Mouse (Mus musculus): ENCODE results near the gene Camkk2. TPM values are rescaled to one million over a fixed set of nuclear protein-coding genes. Genes with fewer than 3 reads are reported as not detected.

The Camkk2 gene
- polyA plus RNA-seq (2015; fragmentation: Nextera tagmentation; extraction: Ambion mirVana), result 11.8 and 17.6 TPM in 2 replicates

- peak within 1 kb of the TSS; percentile 98 for H3K4me2 ChIP-seq
- no peaks in the 10 kb centered on the region for H3K36me3 ChIP-seq
- no peaks in the 10 kb centered on the region for H3K9me3 ChIP-seq (replicated peaks)
- H3K27me3 ChIP-seq, result no peaks in the 10 kb centered on the region
- H3K9ac ChIP-seq, result peak within 1 kb of the TSS; percentile 83
- WGBS, result under 1% methylated on average over 59 of the region's 63 CpGs
- H3K4me3 ChIP-seq, result peak within 1 kb of the TSS; percentile 87
- peak; percentile 85 for ATAC-seq (replicated peaks; ENCODE audit: insufficient number of reproducible peaks, insufficient read depth, low FRiP score, low read depth)
- peak within 1 kb of the TSS; percentile 72 for H3K27ac ChIP-seq
- H3K4me1 ChIP-seq (replicated peaks), result peaks cover 20% of the 10 kb centered on the region
These were observed at the start of gene Camkk2 for GRCm38 (mm10) chr5:122779277-122779834. TSS of gene Camkk2 (minus strand) at chr5:122779409.

GRCm38 (mm10) chr5:122825099-122825498 lies 45.9 kb upstream of the Camkk2 start:
- Histone ChIP-seq H3K27ac (no peak overlapping the region), H3K4me3 (no peak overlapping the region), H3K36me3 (no peaks in the 10 kb centered on the region), H3K4me2 (no peak overlapping the region), H3K9me3 (replicated peaks) (no peaks in the 10 kb centered on the region), H3K27me3 (no peaks in the 10 kb centered on the region), H3K9ac (no peak overlapping the region), H3K4me1 (replicated peaks) (peaks cover 3% of the 10 kb centered on the region)
- 73% methylated on average over 8 of the region's 8 CpGs for WGBS
- ATAC-seq (replicated peaks; ENCODE audit: insufficient number of reproducible peaks, insufficient read depth, low FRiP score, low read depth), result no peak

- 0 out of 2 replicates have a peak, but pooled peaks cover under 1% of the 10 kb centered on the region for H3K36me3 ChIP-seq
These were observed 45.2 kb upstream of the Camkk2 start for GRCm38 (mm10) chr5:122824450-122824849.

GRCm38 (mm10) chr5:122823976-122824375 lies 44.8 kb upstream of the Camkk2 start:
- Histone ChIP-seq H3K4me2 (no peak overlapping the region), H3K27me3 (no peaks in the 10 kb centered on the region), H3K4me3 (no peak overlapping the region), H3K36me3 (0 out of 2 replicates have a peak, but pooled peaks cover 4% of the 10 kb centered on the region), H3K9ac (no peak overlapping the region), H3K27ac (no peak overlapping the region), H3K4me1 (replicated peaks) (peaks cover 11% of the 10 kb centered on the region), H3K9me3 (replicated peaks) (no peaks in the 10 kb centered on the region)
- no peak for ATAC-seq (replicated peaks; ENCODE audit: insufficient number of reproducible peaks, insufficient read depth, low FRiP score, low read depth)
- WGBS, result 75% methylated on average over 1 of the region's 1 CpGs

More at GRCm38 (mm10) chr5:122824450-122824849, 45.2 kb upstream of the Camkk2 start:
- H3K27ac ChIP-seq, result no peak overlapping the region
- H3K4me1 ChIP-seq (replicated peaks), result peaks cover 8% of the 10 kb centered on the region
- no peaks in the 10 kb centered on the region for H3K27me3 ChIP-seq
- no peak overlapping the region for H3K4me2 ChIP-seq
- H3K9me3 ChIP-seq (replicated peaks), result no peaks in the 10 kb centered on the region
- H3K9ac ChIP-seq, result no peak overlapping the region
- no peak for ATAC-seq (replicated peaks; ENCODE audit: insufficient number of reproducible peaks, insufficient read depth, low FRiP score, low read depth)
- H3K4me3 ChIP-seq, result no peak overlapping the region
- WGBS, result 63% methylated on average over 6 of the region's 6 CpGs

- no peak for ATAC-seq (replicated peaks; ENCODE audit: insufficient number of reproducible peaks, insufficient read depth, low FRiP score, low read depth)
- H3K9me3 ChIP-seq (replicated peaks), result no peaks in the 10 kb centered on the region
- H3K4me2 ChIP-seq, result no peak overlapping the region
- no peak overlapping the region for H3K4me3 ChIP-seq
- no peak overlapping the region for H3K27ac ChIP-seq
- no peaks in the 10 kb centered on the region for H3K27me3 ChIP-seq
- 85% methylated on average over 4 of the region's 4 CpGs for WGBS
- H3K9ac ChIP-seq, result no peak overlapping the region
- H3K4me1 ChIP-seq (replicated peaks), result peaks cover 11% of the 10 kb centered on the region
- peaks cover 19% of the 10 kb centered on the region for H3K36me3 ChIP-seq
These were observed 43.2 kb upstream of the Camkk2 start for GRCm38 (mm10) chr5:122822441-122822840.

- Histone ChIP-seq H3K27me3 (no peaks in the 10 kb centered on the region), H3K27ac (peak overlapping the region; percentile 94), H3K36me3 (peaks cover 27% of the 10 kb centered on the region), H3K9me3 (replicated peaks) (no peaks in the 10 kb centered on the region), H3K4me3 (peak overlapping the region; percentile 70), H3K9ac (peak overlapping the region; percentile 50; the same call in 1 of the 2 replicates), H3K4me1 (replicated peaks) (peaks cover 11% of the 10 kb centered on the region), H3K4me2 (peak overlapping the region; percentile 69)
- ATAC-seq (replicated peaks; ENCODE audit: insufficient number of reproducible peaks, insufficient read depth, low FRiP score, low read depth), result peak; percentile 5; the same call in 1 of the 2 replicates
- WGBS, result under 1% methylated on average over 10 of the region's 10 CpGs
These were observed 42.3 kb upstream of the Camkk2 start for GRCm38 (mm10) chr5:122821524-122821885.

GRCm38 (mm10) chr5:122820777-122821523 lies 41.7 kb upstream of the Camkk2 start, which contains the start of gene Anapc5:
TSS of gene Anapc5 (minus strand) at chr5:122821339.
- Histone ChIP-seq H3K36me3 (peaks cover 30% of the 10 kb centered on the region), H3K9ac (peak within 1 kb of the TSS; percentile 74), H3K4me1 (replicated peaks) (peaks cover 11% of the 10 kb centered on the region), H3K27ac (peak within 1 kb of the TSS; percentile 94), H3K4me3 (peak within 1 kb of the TSS; percentile 70), H3K4me2 (peak within 1 kb of the TSS; percentile 69), H3K27me3 (no peaks in the 10 kb centered on the region), H3K9me3 (replicated peaks) (no peaks in the 10 kb centered on the region)
- peak; percentile 100 for ATAC-seq (replicated peaks; ENCODE audit: insufficient number of reproducible peaks, insufficient read depth, low FRiP score, low read depth)
- WGBS, result 0% methylated on average over 55 of the region's 55 CpGs

GRCm38 (mm10) chr5:122812699-122813098 lies 33.5 kb upstream of the Camkk2 start:
- Histone ChIP-seq H3K27me3 (no peaks in the 10 kb centered on the region), H3K4me2 (no peak overlapping the region), H3K27ac (no peak overlapping the region), H3K4me3 (no peak overlapping the region), H3K9ac (no peak overlapping the region), H3K4me1 (replicated peaks) (peaks cover 4% of the 10 kb centered on the region; the same call in 1 of the 2 replicates), H3K9me3 (replicated peaks) (no peaks in the 10 kb centered on the region), H3K36me3 (peaks cover 87% of the 10 kb centered on the region)
- ATAC-seq (replicated peaks; ENCODE audit: insufficient number of reproducible peaks, insufficient read depth, low FRiP score, low read depth), result no peak
- 75% methylated on average over 3 of the region's 3 CpGs for WGBS

- Histone ChIP-seq H3K36me3 (peaks cover 87% of the 10 kb centered on the region), H3K27me3 (no peaks in the 10 kb centered on the region), H3K9ac (no peak overlapping the region), H3K27ac (peak overlapping the region; percentile 19; the same call in 1 of the 2 replicates), H3K9me3 (replicated peaks) (no peaks in the 10 kb centered on the region), H3K4me2 (no peak overlapping the region), H3K4me1 (replicated peaks) (peaks cover 4% of the 10 kb centered on the region; the same call in 1 of the 2 replicates), H3K4me3 (no peak overlapping the region)
- ATAC-seq (replicated peaks; ENCODE audit: insufficient number of reproducible peaks, insufficient read depth, low FRiP score, low read depth), result no peak
- 90% methylated on average over 9 of the region's 9 CpGs for WGBS
These were observed 32.3 kb upstream of the Camkk2 start for GRCm38 (mm10) chr5:122811364-122812079.

GRCm38 (mm10) chr5:122805503-122805902 lies 26.3 kb upstream of the Camkk2 start:
- no peaks in the 10 kb centered on the region for H3K9me3 ChIP-seq (replicated peaks)
- no peak overlapping the region for H3K27ac ChIP-seq
- H3K27me3 ChIP-seq, result no peaks in the 10 kb centered on the region
- no peak overlapping the region for H3K9ac ChIP-seq
- H3K4me3 ChIP-seq, result no peak overlapping the region
- H3K36me3 ChIP-seq, result peaks cover 68% of the 10 kb centered on the region
- 60% methylated on average over 3 of the region's 3 CpGs for WGBS
- ATAC-seq (replicated peaks; ENCODE audit: insufficient number of reproducible peaks, insufficient read depth, low FRiP score, low read depth), result no peak
- H3K4me1 ChIP-seq (replicated peaks), result peaks cover 23% of the 10 kb centered on the region
- no peak overlapping the region for H3K4me2 ChIP-seq

- H3K4me1 ChIP-seq (replicated peaks), result peaks cover 49% of the 10 kb centered on the region
- no peak for ATAC-seq (replicated peaks; ENCODE audit: insufficient number of reproducible peaks, insufficient read depth, low FRiP score, low read depth)
- no peaks in the 10 kb centered on the region for H3K27me3 ChIP-seq
- H3K9ac ChIP-seq, result no peak overlapping the region
- 59% methylated on average over 9 of the region's 9 CpGs for WGBS
- peak overlapping the region; percentile 72 for H3K27ac ChIP-seq
- H3K36me3 ChIP-seq, result peaks cover 67% of the 10 kb centered on the region
- no peak overlapping the region for H3K4me3 ChIP-seq
- H3K9me3 ChIP-seq (replicated peaks), result no peaks in the 10 kb centered on the region
- no peak overlapping the region for H3K4me2 ChIP-seq
These were observed 23.5 kb upstream of the Camkk2 start for GRCm38 (mm10) chr5:122802706-122803105.

Measured in heart, embryonic 15.5 days (tissue).